Mouse (Mus musculus) right cerebral cortex, adult 2 months (tissue): Measurements from ENCODE around the gene Ube2h.

Source experiments
- DNase-seq, 2 experiments: peaks; one replicate each; pipeline ENCODE4 v3.0.0; 2021 to 2022; ENCODE audit warnings: low spot score in 2 of 2

The Ube2h gene

GRCm38 (mm10) chr6:30299683-30300082 lies 4.7 kb downstream of the Ube2h start:
- DNase-seq, result no peak

GRCm38 (mm10) chr6:30299116-30299515 lies 5.2 kb downstream of the Ube2h start:
- no peak for DNase-seq

GRCm38 (mm10) chr6:30292579-30292978 lies 11.8 kb downstream of the Ube2h start:
- no peak for DNase-seq

GRCm38 (mm10) chr6:30287958-30288357 lies 16.4 kb downstream of the Ube2h start:
- no peak for DNase-seq

- no peak for DNase-seq
These were observed 17.7 kb downstream of the Ube2h start for GRCm38 (mm10) chr6:30286642-30287041.

- no peak for DNase-seq
These were observed 20.2 kb downstream of the Ube2h start for GRCm38 (mm10) chr6:30284177-30284576.

GRCm38 (mm10) chr6:30282361-30282760 lies 22.0 kb downstream of the Ube2h start:
- DNase-seq, result no peak

- DNase-seq, result no peak
These were observed 26.0 kb downstream of the Ube2h start for GRCm38 (mm10) chr6:30278374-30278773.

- no peak for DNase-seq
These were observed 27.5 kb downstream of the Ube2h start for GRCm38 (mm10) chr6:30276882-30277281.

GRCm38 (mm10) chr6:30276375-30276774 lies 28.0 kb downstream of the Ube2h start:
- no peak for DNase-seq

GRCm38 (mm10) chr6:30275159-30275847 lies 29.0 kb downstream of the Ube2h start:
- DNase-seq, result no peak

GRCm38 (mm10) chr6:30272911-30273310 lies 31.4 kb downstream of the Ube2h start:
- no peak for DNase-seq

GRCm38 (mm10) chr6:30272338-30272905 lies 31.9 kb downstream of the Ube2h start:
- no peak for DNase-seq

- DNase-seq, result no peak
These were observed 34.5 kb downstream of the Ube2h start for GRCm38 (mm10) chr6:30269846-30270245.

- DNase-seq, result no peak
These were observed 36.9 kb downstream of the Ube2h start for GRCm38 (mm10) chr6:30267486-30267885.

GRCm38 (mm10) chr6:30265402-30265801 lies 38.9 kb downstream of the Ube2h start:
- no peak for DNase-seq

- no peak for DNase-seq
These were observed 41.3 kb downstream of the Ube2h start for GRCm38 (mm10) chr6:30263053-30263452.

GRCm38 (mm10) chr6:30259271-30259670 lies 45.1 kb downstream of the Ube2h start:
- no peak for DNase-seq

- DNase-seq, result no peak
These were observed 46.4 kb downstream of the Ube2h start for GRCm38 (mm10) chr6:30257962-30258361.

GRCm38 (mm10) chr6:30255846-30256245 lies 48.5 kb downstream of the Ube2h start:
- DNase-seq, result no peak

GRCm38 (mm10) chr6:30252271-30253010 lies 51.9 kb downstream of the Ube2h start:
- DNase-seq, result no peak

GRCm38 (mm10) chr6:30248708-30249107 lies 55.6 kb downstream of the Ube2h start:
- DNase-seq, result no peak

- DNase-seq, result no peak
These were observed 58.4 kb downstream of the Ube2h start for GRCm38 (mm10) chr6:30245940-30246339.
